Mouse (Mus musculus): ENCODE measurements around the gene Kxd1.

Gene Kxd1

DNA sequence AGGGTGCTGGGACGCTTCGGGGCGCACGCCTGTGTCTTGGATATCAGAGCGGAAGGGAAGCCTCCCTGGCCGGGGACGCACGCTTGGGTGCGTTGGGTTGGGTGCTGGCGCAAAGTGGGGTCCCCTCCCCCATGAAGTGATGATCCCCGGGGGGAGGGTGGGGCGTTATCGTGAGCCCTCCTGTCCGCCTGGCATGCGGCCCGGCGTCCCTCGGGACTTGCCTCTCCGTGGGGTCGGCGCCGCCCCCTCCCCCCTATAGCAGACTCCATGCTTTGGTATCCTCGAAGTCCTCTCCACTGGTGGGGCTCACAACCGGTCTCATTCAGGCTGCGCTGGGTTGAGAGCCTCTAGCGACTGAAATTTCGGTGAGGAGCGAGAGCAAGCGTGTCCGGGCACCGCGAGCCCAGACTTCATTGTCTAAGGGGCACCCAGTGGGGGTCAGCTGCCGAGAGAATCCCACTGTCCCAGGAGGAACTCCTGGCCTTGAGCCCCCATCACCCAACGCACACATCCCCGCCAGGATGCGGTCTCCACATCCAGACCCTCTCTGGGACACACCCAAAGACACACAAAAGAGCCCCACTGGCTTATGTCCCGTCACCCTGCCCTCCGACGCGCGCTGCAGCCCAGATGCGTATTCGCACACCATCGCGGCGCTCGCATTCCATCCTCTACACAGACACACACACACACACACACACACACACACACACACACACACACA is 33.9 kb downstream of the Kxd1 start:
- DNase-seq (ENCODE audit: low spot score in 2 of 2) = no peak

DNA sequence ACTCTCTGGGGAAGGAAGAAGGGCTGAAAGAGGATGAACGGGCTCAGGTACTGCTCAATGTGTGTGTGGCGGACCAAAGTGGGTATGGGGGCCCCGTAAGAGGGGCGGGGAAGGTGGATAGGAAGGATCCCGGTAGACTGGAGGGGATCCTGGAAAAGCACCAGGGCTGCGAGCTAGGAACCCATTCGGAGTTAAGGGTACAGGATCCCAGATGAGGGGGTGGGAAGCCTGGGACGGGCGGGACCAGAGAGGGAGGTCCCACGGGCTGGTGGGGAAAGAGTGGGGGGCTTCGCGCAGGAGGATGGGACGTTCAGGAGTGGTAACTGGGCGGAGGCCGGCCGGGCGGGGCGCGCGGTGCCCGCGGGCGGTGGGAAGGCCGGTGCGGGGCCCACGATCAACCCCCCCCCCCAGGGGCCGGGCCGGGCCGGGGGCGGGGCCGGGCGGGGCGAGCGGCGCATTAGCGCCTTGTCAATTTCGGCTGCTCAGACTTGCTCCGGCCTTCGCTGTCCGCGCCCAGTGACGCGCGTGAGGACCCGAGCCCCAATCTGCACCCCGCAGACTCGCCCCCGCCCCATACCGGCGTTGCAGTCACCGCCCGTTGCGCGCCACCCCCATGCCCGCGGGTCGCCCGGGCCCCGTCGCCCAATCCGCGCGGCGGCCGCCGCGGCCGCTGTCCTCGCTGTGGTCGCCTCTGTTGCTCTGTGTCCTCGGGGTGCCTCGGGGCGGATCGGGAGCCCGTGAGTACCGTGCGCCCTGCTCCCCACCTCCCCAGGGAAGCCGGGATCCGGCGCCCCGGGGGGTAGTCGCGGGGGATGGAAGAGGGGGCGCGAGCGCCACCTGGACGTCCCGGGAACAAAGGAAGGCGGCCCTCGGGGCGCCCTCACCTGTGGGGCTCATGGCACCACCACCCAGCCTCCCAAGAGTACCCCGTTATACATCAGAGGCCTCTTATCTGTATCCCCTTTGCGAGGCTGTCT is 34.8 kb downstream of the Kxd1 start, which contains the start of gene Crlf1:
Crlf1 (plus strand) TSS at position 495 of the 977 bp plus-strand sequence.
- DNase-seq (ENCODE audit: low spot score in 2 of 2) = no peak

DNA sequence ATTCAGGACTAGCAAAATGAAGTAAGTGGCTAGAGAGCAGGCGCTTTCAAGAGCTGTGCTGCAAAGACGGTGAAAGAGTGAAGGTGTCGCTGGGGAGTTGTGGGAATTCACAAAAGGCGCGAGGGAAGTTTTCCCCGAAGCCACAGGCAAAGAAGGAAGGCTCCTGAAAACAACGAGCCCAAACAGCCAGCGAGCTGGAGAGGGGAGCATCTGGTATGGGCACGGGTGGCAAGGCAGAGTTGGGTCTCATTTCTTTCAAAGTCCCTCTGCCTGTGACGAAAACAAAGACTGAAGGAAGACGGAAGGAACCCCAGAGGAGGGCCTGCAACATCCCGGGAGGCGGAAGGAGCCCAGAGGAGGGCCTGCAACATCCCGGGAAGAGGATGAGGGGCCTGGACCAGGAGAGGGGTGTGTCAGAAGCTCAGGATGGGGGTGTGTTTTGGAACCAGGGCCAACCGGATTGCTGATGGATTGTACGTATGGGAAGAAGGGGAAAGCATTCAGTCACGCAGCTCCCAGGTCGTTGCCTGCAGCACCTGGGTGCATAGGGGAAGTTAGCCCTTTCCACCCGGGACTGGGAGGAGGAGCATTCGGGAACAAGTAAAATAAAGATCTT is 36.8 kb downstream of the Kxd1 start:
- DNase-seq (ENCODE audit: low spot score in 2 of 2) = no peak

DNA sequence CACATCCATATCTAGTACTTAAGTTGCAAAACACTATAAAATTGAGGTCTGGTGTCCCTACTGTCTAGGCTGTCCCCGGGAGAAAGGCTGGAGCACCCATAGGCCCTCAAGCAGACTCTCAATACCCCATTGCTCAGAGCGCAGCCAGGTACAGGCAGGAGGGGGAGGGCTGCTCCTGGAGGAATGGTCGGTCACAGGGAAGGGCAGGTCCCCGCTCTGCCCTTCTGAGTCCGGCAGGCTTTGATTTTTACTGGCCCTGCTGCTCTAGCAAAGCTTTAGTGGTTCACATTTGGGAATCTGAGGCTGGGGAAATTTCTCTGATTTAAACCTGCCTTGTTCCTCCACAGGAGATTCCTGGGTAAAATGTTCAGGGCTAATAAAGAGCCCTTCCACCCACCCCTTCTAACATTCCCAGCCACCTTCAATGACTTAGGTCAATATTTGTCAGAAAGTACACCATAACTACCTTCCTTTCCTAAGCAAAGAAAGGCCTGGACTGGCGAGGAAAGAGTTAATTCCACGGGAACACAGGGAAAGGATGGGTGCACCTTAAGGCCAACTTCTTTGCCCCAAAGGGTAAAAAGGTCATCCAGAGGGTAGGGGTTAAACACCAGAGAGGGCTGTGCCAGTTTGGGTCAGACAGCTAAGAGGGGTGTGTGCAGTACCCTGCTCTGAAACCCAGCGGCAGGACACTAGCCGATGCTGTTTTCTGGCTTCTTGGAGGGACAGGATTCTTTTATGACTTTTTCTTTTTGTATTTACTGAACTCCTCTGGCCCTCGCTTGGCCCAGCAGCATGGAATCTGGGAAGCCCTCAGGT is 37.5 kb downstream of the Kxd1 start:
- no peak for DNase-seq (ENCODE audit: low spot score in 2 of 2)

DNA sequence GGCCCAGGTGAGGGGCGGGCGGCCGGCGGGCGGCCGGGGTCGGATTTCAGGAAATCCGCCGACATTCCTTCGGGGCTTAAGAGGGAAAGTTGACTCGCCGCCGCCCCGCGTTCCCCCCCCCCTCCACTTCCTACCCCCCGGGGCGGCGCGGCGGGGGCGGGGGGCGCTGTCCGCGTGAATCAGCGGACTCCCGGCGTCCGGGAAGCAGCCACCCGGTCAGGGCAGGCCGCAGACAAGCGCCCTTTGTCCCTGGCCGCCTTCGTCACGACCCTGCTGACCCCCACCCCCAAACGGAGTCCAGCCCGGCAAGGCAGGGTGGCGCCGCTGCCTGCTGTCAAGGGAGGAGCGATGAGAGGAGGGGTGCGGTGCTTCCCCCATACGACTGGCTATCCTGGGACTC is 38.2 kb downstream of the Kxd1 start:
- DNase-seq (ENCODE audit: low spot score in 2 of 2) = no peak

DNA sequence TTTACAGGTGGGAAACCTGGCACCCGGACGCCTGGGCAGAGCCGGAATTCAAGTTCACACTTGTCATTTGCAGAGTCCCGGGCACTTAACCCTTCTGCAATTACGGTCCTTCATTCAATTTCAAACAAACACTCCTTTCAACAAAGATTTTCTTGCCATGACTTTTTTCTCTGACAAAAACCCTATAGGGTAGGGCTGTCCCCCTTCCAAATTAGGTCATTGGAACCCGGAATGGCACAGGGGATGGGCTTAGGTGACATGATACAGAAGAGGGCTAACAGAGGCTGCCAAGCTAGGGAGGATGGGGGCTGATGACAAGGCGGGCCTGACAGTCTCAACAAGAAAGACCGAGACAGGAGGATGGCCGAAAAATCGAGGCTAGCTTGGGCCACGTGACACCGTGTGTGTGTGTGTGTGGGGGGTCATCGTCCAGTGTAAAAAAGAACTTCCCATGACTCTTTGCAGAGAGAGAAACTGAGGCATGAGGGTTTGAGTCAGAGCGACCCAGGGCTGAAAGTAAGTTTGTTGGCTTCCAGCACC is 38.8 kb downstream of the Kxd1 start:
- no peak for DNase-seq (ENCODE audit: low spot score in 2 of 2)

DNA sequence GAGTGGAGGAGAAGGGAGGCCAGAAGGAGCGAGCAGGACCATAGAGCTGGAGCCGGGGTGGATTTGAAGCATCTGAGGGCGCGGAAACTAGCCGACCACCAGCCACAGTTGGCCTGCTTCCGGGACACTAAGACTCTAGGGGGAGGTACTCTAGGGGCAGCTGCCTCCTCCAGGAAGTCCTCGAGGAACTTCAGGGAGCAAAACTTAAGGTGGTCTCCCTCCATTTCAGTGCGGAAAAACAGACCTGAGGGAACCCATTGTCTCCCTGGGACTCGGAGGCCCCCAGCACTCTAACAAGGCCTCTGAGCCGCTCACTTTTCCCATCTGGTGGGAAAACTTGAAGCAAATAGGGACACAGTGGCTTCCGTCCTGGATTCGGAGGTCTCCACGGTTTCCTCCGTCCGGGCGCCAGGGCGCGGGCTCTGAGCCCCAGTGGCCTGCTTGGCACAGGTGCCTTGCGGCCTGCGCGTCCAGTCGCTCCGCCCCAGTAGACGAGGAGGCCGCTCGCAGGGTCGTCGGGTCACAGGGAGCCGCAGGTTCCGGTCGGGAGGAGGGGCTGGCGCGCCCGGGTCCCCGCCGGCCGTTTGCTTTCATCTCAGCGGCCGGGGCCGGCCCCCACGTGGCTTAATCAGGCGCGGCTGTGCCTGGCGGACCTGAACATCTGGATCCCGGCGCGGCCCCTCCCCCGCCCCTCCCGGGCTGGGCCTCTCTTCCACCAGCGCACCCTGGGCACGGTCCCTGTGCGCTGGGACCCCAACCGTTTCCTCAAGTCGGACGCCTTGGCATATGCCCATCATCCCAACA is 39.6 kb downstream of the Kxd1 start:
- DNase-seq (ENCODE audit: low spot score in 2 of 2) = no peak

DNA sequence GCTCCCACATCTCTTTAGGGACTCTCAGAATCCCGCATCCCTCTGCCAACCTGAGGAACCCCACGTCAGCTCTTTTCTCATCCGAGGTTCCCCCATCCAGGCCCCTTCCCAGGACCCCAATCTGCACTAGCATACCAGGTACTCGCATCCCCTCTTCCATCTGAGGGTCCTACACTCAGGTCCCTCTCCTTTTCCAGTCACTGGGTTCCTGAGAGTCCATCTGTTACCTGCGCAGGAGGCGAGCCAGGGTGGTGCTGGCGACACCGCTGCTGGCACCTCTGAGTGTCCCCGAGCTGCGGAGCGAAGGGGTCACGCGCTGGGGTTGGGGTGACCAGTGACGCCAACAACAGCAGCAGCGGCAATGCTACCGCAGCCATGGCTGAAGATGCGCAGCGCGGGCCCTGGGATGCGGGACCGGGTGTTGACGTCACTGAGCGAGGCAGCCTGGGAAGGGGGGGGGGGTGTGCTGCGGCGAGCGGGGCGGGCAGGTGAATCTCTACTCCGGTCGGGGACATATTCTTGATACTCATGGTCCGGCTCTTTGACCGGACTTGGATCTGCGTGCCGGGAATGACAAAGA is 40.7 kb downstream of the Kxd1 start, which contains the start of gene Tmem59l:
Tmem59l (minus strand) TSS at position 418 of the 580 bp plus-strand sequence.
- no peak for DNase-seq (ENCODE audit: low spot score in 2 of 2)

DNA sequence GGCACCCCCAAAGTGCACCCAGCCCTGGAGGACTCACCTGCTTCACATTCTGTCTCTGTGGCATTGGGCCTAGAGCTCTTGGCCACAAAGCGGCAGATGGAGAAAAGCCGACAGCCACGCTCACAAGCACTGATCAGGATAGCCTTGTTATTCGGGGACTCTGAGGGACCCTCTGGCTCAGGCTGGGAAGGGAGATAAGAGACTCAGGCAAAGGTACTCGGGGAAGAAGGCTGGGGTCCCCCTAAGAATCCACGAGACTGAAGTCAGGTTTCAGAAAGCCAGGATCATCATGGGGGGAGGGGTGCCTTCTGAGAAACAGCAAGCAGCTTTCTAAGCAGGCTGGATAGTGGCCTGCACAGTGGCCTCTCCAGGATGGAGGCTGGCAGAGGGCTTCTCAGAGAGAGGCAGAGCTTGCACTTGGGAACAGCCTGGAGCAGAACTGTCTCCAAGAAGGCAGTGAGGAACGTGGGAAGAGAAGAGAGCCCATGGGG is 41.5 kb downstream of the Kxd1 start:
- no peak for DNase-seq (ENCODE audit: low spot score in 2 of 2)

DNA sequence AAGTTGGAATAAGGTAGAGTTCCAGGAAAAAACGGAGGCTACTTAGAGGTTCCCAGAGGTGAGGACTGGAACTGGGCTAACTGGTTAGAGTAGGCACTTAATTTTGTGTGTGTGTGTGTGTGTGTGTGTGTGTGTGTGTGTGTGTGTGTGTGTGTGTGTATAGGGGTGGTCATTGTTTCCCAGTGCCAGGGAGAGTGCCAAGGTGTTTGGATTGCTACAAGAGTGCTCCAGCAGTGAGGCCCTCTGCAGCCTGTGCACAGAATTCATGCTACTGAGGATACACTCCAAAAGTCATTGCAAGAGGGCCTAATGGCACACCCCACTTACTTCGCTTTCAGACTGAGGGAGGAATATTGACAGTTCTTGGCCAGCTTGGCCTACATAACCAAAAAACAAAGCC is 44.8 kb downstream of the Kxd1 start:
- DNase-seq (ENCODE audit: low spot score in 2 of 2) = no peak

DNA sequence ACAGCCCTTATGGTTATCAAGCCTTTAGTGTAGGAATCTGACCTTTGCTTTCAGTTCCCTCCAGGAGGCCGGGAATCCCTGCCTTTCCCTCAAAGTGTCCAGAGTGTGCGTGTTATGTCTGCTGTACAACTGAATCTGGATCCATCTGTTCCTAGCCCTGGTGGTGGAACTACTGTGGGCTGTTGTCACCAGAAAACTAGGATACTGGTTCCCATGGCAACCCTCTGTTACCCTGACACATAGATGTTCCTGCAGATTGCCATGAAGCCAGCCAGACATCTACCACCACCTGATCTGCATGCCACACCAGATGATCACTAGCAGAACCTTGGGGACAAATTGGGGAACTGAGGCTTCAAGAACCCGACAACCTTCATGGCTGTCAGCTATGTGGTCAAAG is 45.8 kb downstream of the Kxd1 start:
- DNase-seq (ENCODE audit: low spot score in 2 of 2) = no peak

DNA sequence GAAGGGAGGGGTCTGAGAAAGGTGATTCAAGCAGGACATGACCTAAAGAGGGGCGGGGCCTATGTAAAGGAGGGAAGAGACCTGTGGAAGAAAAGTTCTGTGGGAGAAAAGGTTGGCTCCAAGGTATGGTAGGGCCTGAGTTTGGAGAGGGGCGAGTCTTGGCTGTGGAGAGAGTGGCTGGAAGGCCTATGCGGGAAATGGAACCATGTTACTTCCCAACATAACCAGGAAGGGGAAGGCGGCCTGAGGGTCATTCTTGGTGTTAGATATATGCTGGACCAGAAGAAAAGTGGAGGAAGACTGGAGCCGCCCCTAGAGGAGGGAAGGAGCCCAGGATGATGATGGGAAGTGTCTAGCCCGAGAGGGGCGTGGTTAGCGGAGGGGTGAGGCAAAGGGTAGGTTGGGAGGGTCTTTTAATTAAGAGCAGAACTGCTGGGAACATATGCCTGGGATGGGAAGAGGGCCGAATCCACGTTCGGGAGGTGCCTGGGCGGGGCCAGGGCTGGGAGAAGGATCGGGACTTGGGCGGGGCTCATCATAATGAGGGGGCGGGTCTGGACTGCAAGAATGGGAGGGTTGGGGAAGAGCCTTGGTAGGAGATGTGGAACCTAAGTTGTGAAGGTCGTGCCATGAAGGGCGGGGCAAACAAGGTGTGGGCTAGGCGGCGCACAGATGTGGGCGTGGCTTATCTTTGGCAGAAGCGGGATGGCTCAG is 50.3 kb downstream of the Kxd1 start:
- DNase-seq (ENCODE audit: low spot score in 2 of 2) = peak; percentile 62 to 74

DNA sequence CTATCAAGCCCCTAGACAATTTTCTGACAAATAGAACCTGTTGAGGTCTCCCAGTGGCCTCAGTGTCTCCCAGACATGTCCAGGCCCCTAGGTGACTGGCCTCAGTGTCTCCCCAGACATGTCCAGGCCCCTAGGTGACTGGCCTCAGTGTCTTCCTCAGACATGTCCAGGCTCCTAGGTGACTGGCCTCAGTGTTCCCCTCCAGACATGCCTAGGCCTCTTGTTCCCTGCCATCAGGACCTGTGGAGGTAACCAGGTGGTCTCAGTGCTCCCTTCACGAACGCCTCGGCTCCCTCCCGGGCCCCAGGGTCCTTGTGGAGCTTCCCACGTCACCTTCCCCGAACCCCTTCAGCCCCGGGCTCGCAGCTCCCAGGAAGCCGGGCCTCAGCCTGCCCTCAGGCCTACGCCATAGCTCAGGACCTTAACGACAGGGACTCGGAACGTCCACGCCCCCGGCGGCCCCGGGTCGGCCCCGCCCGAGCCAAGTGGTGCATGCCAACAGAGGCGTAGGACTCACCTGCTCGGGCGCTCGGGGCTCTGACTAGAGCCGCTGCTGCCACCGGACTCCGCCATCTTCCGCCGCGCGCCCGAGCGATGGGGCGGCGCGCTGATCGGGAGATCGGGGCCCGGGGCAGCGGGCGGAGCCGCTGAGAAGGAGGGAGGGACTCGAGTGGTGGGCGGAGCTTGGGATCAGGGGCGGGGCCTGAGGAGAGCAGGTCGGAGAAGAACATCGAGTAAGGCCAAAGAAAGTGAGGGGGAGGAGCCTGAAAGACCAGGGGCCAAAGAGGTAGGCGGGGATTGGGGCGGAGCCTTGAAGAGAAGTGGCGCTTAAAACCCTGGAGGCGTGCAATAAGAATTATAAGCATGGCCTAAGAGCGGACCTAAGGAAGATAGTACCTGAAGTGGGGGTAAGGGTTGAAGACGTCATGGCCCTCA is 51.2 kb downstream of the Kxd1 start, which contains the start of gene Klhl26:
Klhl26 (minus strand) TSS at position 636 of the 936 bp plus-strand sequence.
- DNase-seq (ENCODE audit: low spot score in 2 of 2) = peak; percentile 99

DNA sequence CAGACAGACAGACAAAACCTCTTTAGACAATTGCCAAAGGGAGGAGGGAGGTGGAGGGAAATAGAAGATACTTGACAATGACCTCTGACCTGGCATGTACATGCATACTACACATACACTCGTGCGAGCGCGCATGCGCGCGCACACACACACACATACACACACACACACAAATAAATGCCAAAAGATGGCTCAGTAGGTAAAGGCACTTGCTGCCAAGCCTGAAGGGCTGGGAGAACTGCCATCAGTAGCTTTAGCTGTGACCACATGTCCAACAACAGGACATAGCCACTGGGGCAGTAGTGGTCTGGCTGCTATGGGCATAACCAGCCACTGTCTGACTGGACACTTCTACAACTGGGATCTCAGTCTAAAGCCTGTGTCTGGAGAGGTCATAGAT is 55.9 kb downstream of the Kxd1 start:
- DNase-seq (ENCODE audit: low spot score in 2 of 2) = no peak

DNA sequence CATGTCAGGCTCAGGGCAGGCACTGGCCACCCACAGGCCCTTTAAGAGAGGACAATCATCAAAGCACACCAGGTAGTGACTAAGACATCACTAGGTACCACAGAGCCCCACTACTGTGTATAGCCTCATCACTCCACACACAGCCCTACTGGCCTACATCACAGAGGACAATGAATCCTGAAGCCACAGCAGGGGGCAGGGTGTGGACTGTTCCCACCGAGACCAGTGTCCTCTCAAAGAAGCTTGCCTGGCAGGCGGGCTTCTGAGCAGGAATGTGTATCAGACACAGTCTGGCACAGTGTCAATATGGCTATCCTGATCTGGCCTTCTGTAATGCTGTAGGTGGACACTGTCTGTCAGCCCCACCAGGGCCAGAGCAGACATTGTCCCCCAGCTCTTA is 57.8 kb downstream of the Kxd1 start:
- no peak for DNase-seq (ENCODE audit: low spot score in 2 of 2)

DNA sequence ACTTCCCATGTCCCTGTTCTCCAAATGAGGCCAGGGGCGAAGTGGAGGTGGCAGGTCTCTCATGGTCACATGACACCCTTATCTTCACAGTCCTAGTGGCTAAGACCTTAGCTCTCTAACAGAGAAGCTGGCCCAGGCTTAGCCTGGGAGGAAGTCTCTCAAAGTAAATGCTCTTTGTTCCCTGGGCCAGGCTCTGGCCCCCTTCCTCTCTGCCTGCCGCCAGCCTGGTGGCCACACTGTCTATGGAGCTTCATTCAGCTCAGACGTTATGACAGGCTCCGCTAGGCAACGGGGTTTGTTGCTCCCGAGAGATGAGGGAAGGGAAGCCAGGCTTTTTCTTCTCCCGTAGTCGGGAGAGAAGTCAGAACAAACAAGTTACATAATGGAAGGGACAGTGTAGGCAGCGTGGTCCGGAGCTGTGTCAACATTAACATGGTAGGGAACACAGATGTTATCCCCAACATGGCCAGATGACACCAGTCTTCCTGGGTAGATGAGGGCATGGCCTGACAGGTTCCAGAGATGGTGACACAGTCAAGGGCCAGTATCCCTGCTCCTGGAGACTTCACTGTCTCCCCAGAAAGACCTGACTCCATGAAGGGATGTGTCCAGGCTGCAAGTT is 58.4 kb downstream of the Kxd1 start:
- DNase-seq (ENCODE audit: low spot score in 2 of 2) = no peak

DNA sequence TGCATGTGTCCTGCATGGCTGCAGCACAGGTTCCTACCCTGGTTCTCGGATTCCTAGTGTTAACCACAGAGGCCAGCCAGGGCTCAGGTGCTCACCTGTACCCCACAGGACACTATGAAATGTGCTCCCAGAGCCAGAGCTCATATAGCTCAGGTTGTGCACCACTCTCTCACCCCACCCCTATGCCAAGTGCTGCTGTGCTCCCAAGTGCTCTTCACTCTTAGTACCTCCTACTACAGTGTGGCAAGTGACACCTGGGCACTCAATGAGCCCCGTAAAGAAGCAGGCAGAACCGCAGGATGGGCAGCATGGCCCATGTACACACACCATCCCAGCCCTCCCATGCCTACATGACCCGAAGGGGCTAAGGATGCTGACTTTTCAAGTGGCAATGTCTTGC is 59.0 kb downstream of the Kxd1 start:
- DNase-seq (ENCODE audit: low spot score in 2 of 2) = no peak

Measured in spleen, postnatal 4 days (tissue).